Mouse (Mus musculus) kidney, adult 2 months (tissue): ENCODE data around the gene Zdhhc14.

Source experiments
- CTCF ChIP-seq: fragments of 200-500 bp; conservative IDR thresholded peaks from 2 replicates; pipeline ENCODE4 v1.5.1; 2011; ENCODE audit warnings: low read depth, mild to moderate bottlenecking, control low read depth, low read length, moderate library complexity, mixed read lengths; ENCODE audit not compliant: insufficient read depth, insufficient read length
- POLR2A ChIP-seq: fragments of 200-500 bp; IDR thresholded peaks from one replicate; pipeline ENCODE4 v1.6.1; 2011; ENCODE audit warnings: low read depth, low read length, control low read depth

DNA sequence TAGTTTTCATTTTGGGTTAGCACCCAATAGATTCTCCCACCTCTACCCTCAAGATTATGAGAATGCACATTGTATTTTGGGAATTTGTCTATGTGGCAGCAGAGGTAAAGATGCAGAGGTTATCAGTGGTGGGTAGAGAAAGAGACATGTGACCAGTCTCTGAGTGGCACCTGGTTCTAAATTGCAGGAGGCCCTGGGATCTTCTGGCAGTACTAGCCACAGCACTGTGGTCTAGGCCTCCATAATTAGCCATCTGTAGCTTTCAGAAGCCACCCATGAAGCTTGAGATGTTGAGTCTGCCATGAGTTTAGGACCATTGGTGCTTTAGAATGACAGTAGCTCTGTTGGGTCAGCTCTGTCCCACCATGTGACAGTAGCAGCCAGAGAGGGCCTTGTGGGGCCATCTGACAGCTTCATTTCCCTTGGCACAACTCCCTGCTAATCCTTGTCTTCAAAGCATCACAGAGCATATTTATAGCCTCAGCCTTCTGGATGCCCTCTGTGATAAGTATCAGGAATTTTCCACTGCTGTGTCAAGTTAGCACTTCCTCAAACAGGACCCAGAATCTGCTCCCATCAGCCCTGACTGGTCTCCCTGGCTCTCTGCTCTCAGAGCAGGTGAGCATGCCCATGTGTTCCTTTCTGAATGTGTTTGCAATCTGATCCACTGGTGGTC is 80.5 kb downstream of the Zdhhc14 start:
- TF ChIP-seq POLR2A (no peak), CTCF (no peak)
